Mouse (Mus musculus) thymus, postnatal 0 days (tissue): ENCODE data around the gene Lmx1a. TPM values are rescaled to one million over a fixed set of nuclear protein-coding genes. Genes with fewer than 3 reads are reported as not detected.

Source experiments
- DNase-seq: peaks from one replicate; pipeline ENCODE4 v3.0.0-alpha.2; 2015; ENCODE audit warnings: low spot score
- polyA plus RNA-seq: library from polyadenylated mRNA; unstranded; fragments of >200 nt; fragmentation: Nextera tagmentation; extraction: Ambion mirVana; gene quantifications from 2 replicates; pipeline ENCODE4 v1.2.1, GENCODE M21; 2015

Lmx1a gene
- 0.08 and 0.10 TPM in 2 replicates for polyA plus RNA-seq

- no peak for DNase-seq
Observed at GRCm38 (mm10) chr1:167689232-167689261, at the start of gene Lmx1a. Gene Lmx1a (plus strand): TSS chr1:167689237.

DNA sequence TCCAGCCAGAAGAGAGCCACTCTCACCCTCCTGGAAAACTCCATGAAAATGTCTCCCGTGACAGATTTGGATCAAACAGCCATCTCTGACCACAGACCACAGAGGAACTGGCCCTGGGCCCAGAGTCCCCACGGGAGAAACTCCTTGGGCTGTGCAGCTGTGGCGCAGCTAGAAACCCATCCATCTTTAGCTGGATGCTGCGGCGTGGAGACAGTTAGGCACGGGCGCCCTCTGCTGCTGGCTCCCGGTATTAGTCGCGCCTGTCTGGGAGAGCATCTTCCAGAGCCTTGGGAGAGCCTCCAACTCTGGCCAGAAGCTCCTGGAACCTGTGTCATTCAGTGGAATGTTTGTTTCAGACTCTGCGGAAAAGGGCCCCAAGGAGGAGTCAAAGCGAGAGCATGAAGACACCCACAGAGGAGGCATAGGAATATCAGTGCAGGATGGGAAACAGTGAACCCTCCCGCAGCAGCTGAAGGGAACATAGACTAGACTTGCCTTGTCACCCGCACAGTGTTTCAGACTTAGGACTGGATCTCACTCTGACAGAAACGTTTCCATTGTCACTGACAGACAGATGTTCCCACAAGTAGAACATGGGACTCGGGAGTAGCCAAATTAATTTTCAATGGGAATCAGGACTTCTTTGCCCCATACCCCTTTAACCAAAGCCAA is 44.0 kb upstream of the Lmx1a start:
- DNase-seq: peak; percentile 24

DNA sequence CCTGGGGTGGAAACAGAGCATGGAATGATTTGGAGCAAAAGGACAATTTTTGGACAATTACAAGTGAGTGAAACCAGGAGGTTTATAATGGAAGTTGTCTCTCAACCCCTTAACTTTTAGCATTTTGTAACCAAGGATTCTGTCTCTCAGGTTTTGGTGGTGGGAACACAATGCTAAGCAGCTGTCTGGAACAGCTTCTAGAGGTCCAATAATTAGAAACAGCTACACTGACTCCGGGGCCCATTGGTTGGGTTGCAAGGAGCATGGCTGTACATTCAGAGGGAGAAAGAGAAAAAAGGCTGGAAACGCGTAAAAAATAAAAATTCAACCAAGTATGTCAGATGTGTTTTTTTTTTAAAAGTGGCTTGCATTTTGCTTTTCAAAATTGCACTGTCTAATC is 40.4 kb upstream of the Lmx1a start:
- no peak for DNase-seq

DNA sequence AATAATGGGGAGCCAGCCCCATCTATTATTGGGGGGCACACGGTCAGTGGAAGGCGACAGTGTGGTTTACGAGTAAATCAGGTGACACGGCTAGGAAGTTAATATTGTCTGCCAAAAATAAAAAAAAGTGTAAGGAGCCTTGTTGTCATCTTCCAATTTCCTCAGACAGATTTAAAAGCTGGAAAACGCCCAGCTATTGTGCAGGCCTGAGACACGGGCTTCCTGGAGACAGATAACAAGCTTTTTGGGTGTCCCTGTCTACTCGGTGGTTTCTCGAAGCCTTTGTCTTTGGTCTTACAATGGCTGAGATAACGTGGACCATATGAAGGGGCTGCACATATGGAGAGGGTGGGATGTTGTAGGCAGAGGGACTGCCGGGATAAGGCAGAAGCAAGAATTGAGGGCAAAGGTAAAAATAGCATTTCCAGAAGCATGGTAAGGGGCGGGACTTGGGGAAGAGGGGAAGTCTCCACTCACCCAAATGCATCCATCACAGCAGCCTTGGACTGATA is 39.9 kb upstream of the Lmx1a start:
- DNase-seq: no peak

- no peak for DNase-seq
Observed at GRCm38 (mm10) chr1:167652336-167652735, 36.7 kb upstream of the Lmx1a start.

DNA sequence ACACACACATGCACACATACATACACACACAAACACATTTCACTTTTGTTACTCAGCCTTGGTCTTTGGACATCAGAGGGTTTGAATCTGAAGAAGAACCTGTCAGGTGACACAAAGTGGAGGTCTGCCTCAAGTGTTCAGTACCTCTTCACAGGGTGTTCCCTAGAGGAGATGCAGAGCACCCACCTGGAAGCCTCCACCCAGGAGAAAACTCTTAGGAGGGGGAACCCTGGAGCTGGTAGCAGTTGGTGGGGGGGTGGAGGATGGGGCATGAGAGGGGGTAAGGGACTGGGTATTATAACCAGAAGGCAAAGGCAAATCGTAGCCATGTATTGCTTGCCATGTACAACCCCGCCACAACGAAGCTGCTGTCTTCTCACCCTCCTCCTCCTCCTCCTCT is 30.0 kb upstream of the Lmx1a start:
- no peak for DNase-seq

DNA sequence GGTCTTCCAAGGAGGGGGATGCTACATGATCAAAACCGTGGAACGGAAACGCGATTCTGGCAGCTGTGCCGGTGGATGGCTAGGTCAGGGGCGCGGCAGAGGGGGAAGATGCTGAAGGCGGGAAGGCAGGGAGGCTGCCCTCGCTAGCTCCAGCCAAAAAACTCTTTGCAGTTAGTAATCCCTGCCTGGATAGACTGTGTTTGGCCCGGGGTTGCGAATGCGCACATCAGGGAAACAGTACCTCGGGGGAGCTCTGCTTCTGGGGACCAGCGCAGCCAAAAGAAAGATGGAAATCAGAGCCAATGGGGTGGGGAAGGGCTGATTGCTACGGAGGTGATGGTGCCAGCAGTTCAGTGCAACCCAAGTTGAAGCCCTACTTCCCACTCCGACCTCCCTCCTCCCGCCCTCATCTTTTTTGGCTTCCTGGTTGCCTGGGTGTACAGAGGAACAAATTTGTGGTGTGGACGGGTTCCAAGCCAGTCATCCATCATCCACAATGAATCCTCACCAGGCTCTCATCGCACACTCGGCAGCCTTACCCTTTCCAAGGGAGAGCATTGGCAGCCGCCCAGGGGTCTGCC is 28.4 kb upstream of the Lmx1a start:
- no peak for DNase-seq

- DNase-seq: no peak
Observed at GRCm38 (mm10) chr1:167661123-167661522, 27.9 kb upstream of the Lmx1a start.

GRCm38 (mm10) chr1:167663136-167663535 is 25.9 kb upstream of the Lmx1a start:
- no peak for DNase-seq

DNA sequence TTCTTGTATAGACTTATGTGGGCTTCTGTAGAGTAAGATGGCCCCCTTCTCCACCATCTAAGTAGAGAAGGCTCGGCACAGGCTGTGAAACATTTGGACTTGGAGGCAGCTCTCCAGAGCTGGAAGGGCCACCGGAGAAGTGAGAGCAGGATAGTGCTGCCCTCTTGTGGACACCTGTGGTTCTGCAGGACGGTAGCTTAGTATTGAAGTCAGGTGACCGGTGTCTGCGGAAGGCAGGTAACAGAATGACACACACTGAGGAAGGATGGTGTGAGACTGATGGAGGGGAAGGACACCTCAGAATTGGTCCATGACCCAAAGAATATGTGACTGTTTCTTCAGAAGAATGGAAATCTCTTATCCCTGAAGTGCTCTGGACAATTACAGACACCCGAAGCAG is 19.2 kb upstream of the Lmx1a start:
- peak; percentile 34 for DNase-seq

DNA sequence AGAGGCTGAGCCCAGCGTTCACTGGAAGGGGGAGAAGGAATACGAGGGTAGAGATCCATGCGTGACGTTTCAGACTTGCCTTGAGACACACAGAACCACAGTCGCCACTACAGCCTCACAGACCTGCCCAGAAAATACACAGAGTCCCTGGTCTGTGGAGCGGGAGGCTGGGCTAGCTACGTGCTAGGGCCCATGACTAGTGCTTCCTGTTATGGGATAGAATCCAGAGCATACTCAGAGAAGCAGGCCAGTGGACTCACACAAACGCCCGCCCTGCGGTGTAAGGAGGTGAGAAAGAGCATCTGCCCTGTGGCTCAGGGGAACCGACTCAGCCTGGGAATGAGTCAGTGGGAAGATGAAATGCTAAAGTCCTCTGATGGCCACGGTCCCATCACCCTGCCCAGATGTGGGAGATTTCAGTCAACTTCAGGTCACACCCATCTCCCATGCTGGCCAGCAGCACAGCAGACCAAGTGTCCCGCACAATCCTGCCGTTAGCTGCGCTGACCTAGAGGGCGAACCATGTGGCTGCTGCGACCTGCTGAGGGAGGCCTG is 16.5 kb upstream of the Lmx1a start:
- DNase-seq: no peak

- no peak for DNase-seq
Observed at GRCm38 (mm10) chr1:167679061-167679460, 10.0 kb upstream of the Lmx1a start.

DNA sequence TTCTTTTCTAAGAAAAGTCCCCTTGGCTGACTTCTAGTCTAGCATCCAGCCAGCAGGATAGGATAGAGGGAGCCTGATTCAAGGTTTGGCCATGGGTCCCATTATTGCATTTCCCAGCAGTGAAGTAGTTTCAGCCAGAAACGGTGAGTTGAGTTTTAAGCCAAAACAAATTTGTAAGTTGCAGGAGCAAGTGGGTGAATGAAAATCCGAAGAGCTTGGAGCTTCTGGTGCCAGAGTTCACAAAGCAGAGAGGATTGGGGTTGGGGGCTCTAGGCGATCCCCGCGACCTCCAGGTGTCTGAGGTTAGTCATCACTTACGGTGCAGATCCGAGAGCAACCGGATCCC is 1.1 kb upstream of the Lmx1a start:
- DNase-seq: no peak

DNA sequence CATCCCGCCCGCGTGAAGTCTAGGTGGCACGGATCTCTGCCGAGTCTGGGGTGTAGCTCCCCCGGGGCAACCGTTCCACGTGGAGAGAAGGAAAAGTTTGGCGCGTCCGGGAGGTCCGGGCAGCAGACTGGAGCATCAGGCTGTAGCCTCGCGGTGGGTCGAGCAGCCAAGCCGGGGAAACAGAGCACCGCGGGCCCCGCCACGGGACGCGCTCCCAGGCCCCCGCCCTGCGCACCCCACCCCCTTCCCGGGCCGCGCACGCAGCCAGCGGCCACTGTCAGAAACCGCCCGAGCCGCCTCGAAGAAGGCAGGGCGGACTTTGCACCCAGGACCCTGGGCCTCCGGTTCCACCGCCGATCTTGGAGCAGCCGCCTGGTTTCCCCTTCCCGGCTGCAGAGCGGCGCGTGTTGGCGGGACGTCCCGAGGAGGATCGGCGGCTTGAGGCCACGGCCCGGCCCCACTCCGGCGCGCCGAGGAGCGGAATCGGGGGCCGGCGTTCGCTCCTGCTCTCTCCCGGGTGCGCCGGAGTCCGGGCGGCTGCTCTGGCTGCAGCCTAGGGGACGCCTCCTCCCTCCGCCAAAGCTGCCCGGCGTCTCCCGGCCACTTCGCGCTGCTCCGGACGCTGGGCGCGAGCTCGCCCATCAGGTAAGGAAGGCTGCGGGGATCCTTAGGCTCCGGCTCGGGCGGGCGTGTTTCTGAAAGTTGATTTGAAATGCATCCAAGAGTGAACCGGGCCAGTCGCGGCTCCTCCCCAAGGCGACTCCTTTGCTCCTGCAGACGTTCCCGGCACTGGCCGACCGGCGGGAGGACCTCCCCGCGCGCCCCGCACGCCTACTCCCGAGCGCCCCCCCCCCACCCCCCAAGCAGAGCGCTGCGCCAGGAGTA is 448 bp upstream of the Lmx1a start:
- DNase-seq: no peak

- no peak for DNase-seq
Observed at GRCm38 (mm10) chr1:167689262-167690137, 463 bp downstream of the Lmx1a start.

DNA sequence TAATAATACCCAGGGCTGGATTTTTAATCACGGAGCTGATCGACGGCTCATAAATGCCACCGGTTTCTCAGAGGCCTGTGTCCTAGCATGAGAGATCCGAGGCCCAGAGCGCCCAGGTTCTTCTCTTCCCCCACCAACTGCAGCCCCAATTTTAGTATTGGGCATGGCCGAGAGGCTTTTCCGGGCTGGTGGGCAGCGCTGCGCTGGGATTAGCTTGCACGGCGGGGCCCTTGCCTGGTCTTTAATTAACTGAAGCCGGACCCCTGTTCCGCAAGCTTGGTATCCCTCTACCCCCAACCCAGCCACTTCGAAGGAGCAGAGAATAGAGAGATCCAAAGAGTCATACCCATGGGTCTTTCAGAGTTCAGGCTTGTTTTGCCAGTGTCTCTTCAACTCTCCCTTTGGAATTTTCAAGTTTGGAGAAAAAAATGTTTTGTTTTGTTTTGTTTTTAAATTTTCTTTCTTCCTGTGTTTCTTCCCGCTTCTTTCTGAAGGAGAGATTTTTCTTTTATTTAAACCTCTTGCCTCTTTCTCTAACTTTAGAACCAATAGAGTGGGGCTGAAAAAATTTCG is 1.2 kb downstream of the Lmx1a start:
- no peak for DNase-seq

- no peak for DNase-seq
Observed at GRCm38 (mm10) chr1:167690716-167691550, 1.9 kb downstream of the Lmx1a start.

- no peak for DNase-seq
Observed at GRCm38 (mm10) chr1:167691911-167692682, 3.1 kb downstream of the Lmx1a start.

- DNase-seq: no peak
Observed at GRCm38 (mm10) chr1:167692683-167693045, 3.6 kb downstream of the Lmx1a start.
